Mouse (Mus musculus) intestine, embryonic 14.5 days (tissue): Measurements from ENCODE around the gene Ppp1r37. TPM values are rescaled to one million over a fixed set of nuclear protein-coding genes. Genes with fewer than 3 reads are reported as not detected.

Experiments
- ATAC-seq: fragments of 200-750 bp; cut with Nextera tagmentation; replicated peaks from 2 replicates; pipeline ENCODE4 v1.8.0; 2017; ENCODE audit warnings: low read depth, moderate number of reproducible peaks, moderate TSS enrichment, moderate library complexity; ENCODE audit not compliant: low FRiP score, low TSS enrichment
- DNase-seq: peaks from one replicate; pipeline ENCODE4 v3.0.0-alpha.2; 2018; ENCODE audit warnings: low spot score
- H3K27ac ChIP-seq: fragments of 300-500 bp; sonication (generic); 2 replicates; pipeline ENCODE4 v1.5.1; 2014; ENCODE audit warnings: low read depth, mild to moderate bottlenecking, control low read depth
- H3K27me3 ChIP-seq: fragments of 300-500 bp; sonication (generic); replicated peaks from 2 replicates; pipeline ENCODE4 v1.6.1; 2014; ENCODE audit warnings: low read length, control low read depth; ENCODE audit not compliant: control insufficient read depth, insufficient read depth
- H3K36me3 ChIP-seq: fragments of 300-500 bp; sonication (generic); 2 replicates; pipeline ENCODE4 v1.6.1; 2014; ENCODE audit warnings: low read length, control low read depth; ENCODE audit not compliant: control insufficient read depth, insufficient read depth
- H3K4me1 ChIP-seq: fragments of 300-500 bp; sonication (generic); replicated peaks from 2 replicates; pipeline ENCODE4 v1.6.1; 2014; ENCODE audit warnings: low read length, control low read depth, mixed read lengths; ENCODE audit not compliant: control insufficient read depth, insufficient read depth
- H3K4me2 ChIP-seq: fragments of 300-500 bp; sonication (generic); 2 replicates; pipeline ENCODE4 v1.6.1; 2014; ENCODE audit warnings: low read length
- H3K4me3 ChIP-seq: fragments of 300-500 bp; sonication (generic); 2 replicates; pipeline ENCODE4 v1.5.1; 2014; ENCODE audit warnings: low read depth, low read length, control low read depth, mixed read lengths
- H3K9ac ChIP-seq: fragments of 300-500 bp; sonication (generic); 2 replicates; pipeline ENCODE4 v1.6.1; 2014; ENCODE audit warnings: mild to moderate bottlenecking, low read length
- H3K9me3 ChIP-seq: fragments of 300-500 bp; sonication (generic); 2 replicates; pipeline ENCODE4 v1.6.1; 2016; ENCODE audit warnings: low read length, control low read depth; ENCODE audit not compliant: control insufficient read depth
- WGBS: fragments of 180-500 bp; shearing (Covaris S2); extraction: QIAGEN DNeasy Blood & Tissue Kit; methylation state at CpG from one replicate; pipeline ENCODE4 v1.1.7; 2014; 5-methylcytosine and 5-hydroxymethylcytosine counted together
- polyA plus RNA-seq: library from polyadenylated mRNA; unstranded; fragments of >200 nt; fragmentation: Nextera tagmentation; extraction: Ambion mirVana; gene quantifications from 2 replicates; pipeline ENCODE4 v1.2.1, GENCODE M21; 2014

Gene Ppp1r37
- polyA plus RNA-seq, 1 experiment from 2014 or later = 4.4 TPM

GRCm38 (mm10) chr7:19552443-19552842 is 10.4 kb downstream of the Ppp1r37 start:
- Histone ChIP-seq H3K9ac (no peak overlapping the region), H3K27ac (no peak overlapping the region), H3K4me2 (no peak overlapping the region), H3K4me3 (no peak overlapping the region), H3K36me3 (peaks cover 32% of the 10 kb centered on the region), H3K9me3 (no peaks in the 10 kb centered on the region), H3K4me1 (0 out of 2 replicates have a peak, but pooled peaks cover 2% of the 10 kb centered on the region), H3K27me3 (no peaks in the 10 kb centered on the region)
- 61% methylated on average over 2 of the region's 2 CpGs for WGBS
- DNase-seq (no peak), ATAC-seq (no peak)

- Histone ChIP-seq H3K4me1 (peaks cover 8% of the 10 kb centered on the region; the same call in 1 of the 2 replicates), H3K4me3 (no peak overlapping the region), H3K9me3 (no peaks in the 10 kb centered on the region), H3K27me3 (no peaks in the 10 kb centered on the region), H3K36me3 (peaks cover 32% of the 10 kb centered on the region), H3K27ac (no peak overlapping the region), H3K9ac (no peak overlapping the region), H3K4me2 (no peak overlapping the region)
- WGBS = 66% methylated on average over 5 of the region's 5 CpGs
- DNase-seq (no peak), ATAC-seq (no peak)
Measured at GRCm38 (mm10) chr7:19551634-19552033, 11.2 kb downstream of the Ppp1r37 start.

- Histone ChIP-seq H3K27ac (no peak overlapping the region), H3K36me3 (peaks cover 21% of the 10 kb centered on the region; the same call in 1 of the 2 replicates), H3K4me2 (no peak overlapping the region), H3K27me3 (no peaks in the 10 kb centered on the region), H3K4me3 (no peak overlapping the region), H3K4me1 (peaks cover 20% of the 10 kb centered on the region), H3K9ac (no peak overlapping the region), H3K9me3 (no peaks in the 10 kb centered on the region)
- ATAC-seq (no peak), DNase-seq (no peak)
- WGBS = 76% methylated on average over 10 of the region's 10 CpGs
Measured at GRCm38 (mm10) chr7:19549394-19549793, 13.5 kb downstream of the Ppp1r37 start.

GRCm38 (mm10) chr7:19547344-19547969 is 15.4 kb downstream of the Ppp1r37 start:
- H3K27me3 ChIP-seq = no peaks in the 10 kb centered on the region
- DNase-seq (no peak), ATAC-seq (0 out of 2 replicates have a peak, but pooled peaks have one; percentile 32)
- H3K27ac ChIP-seq = no peak overlapping the region
- H3K4me1 ChIP-seq = peaks cover 26% of the 10 kb centered on the region
- 72% methylated on average over 2 of the region's 2 CpGs for WGBS
- no peak overlapping the region for H3K4me3 ChIP-seq
- H3K4me2 ChIP-seq = no peak overlapping the region
- H3K9ac ChIP-seq = no peak overlapping the region
- no peaks in the 10 kb centered on the region for H3K9me3 ChIP-seq
- peaks cover 4% of the 10 kb centered on the region; the same call in 1 of the 2 replicates for H3K36me3 ChIP-seq

- WGBS = 29% methylated on average over 3 of the region's 3 CpGs
- Histone ChIP-seq H3K4me1 (peaks cover 24% of the 10 kb centered on the region), H3K36me3 (0 out of 2 replicates have a peak, but pooled peaks cover 5% of the 10 kb centered on the region), H3K4me2 (no peak overlapping the region), H3K9me3 (no peaks in the 10 kb centered on the region), H3K27me3 (no peaks in the 10 kb centered on the region), H3K4me3 (no peak overlapping the region), H3K27ac (no peak overlapping the region), H3K9ac (no peak overlapping the region)
- ATAC-seq = 0 out of 2 replicates have a peak, but pooled peaks have one; percentile 8
- DNase-seq = no peak
Measured at GRCm38 (mm10) chr7:19546007-19546406, 16.9 kb downstream of the Ppp1r37 start.

- DNase-seq = no peak
- peaks cover 24% of the 10 kb centered on the region for H3K4me1 ChIP-seq
- H3K9ac ChIP-seq = no peak overlapping the region
- H3K27me3 ChIP-seq = no peaks in the 10 kb centered on the region
- 0 out of 2 replicates have a peak, but pooled peaks cover 5% of the 10 kb centered on the region for H3K36me3 ChIP-seq
- no peak overlapping the region for H3K4me2 ChIP-seq
- H3K27ac ChIP-seq = no peak overlapping the region
- no peak overlapping the region for H3K4me3 ChIP-seq
- WGBS = 48% methylated on average over 6 of the region's 6 CpGs
- no peaks in the 10 kb centered on the region for H3K9me3 ChIP-seq
- ATAC-seq = no peak
Measured at GRCm38 (mm10) chr7:19543584-19543983, 19.3 kb downstream of the Ppp1r37 start.

DNA sequence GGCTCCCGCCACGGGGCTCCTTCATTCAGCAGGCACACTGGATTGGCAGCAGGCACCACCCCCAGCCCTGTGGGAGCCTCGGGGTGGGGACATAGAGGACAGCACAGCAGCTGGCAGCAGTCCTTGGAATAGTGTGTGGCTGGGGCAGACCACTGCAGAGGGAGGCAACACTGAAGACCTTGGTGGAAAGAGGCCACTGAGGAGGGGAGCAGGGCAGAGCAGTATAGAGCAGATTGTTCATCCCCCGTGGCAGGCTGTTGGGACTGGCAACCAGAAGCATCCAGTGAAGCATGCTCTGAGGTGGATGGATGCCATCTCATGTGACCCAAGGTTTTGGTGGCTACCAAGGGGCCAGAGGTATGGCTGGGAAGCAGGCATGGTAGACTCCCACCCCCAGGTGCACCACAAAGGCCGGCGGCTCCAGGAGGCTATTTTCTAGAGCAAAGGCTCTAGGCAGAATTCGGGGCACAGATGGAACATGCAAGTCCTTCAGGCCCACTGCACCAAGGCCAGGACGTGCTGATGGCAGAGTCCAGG is 20.7 kb downstream of the Ppp1r37 start:
- H3K9ac ChIP-seq = no peak overlapping the region

DNA sequence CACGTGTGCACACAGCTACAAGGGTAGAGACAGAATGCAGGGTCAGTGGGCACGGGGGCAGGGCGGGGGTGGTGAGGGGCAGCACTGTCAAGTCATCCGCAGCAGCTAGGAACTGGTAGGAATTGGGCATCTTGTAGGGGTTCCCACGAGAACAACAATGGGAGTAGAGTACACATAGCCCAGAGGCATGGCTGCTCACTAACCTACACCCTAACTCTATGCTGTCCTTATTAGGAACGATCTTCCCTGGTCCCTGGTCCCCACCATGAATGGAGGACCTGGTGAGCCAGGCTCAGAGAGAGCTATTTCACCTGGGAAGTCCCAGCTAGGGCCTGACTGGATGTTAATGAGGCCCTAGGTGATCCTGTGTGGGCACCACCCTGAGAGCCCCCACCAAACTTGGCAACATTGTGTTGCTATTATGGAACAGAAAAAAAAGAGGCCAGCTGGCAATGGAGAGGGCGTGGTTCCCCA is 21.2 kb downstream of the Ppp1r37 start:
- Histone ChIP-seq H3K27me3 (no peaks in the 10 kb centered on the region), H3K27ac (no peak overlapping the region), H3K4me2 (no peak overlapping the region), H3K4me3 (no peak overlapping the region), H3K36me3 (0 out of 2 replicates have a peak, but pooled peaks cover 5% of the 10 kb centered on the region), H3K9ac (no peak overlapping the region), H3K4me1 (peaks cover 20% of the 10 kb centered on the region), H3K9me3 (no peaks in the 10 kb centered on the region)
- 81% methylated on average over 7 of the region's 7 CpGs for WGBS
- DNase-seq = no peak
- ATAC-seq = no peak

More for the DNA sequence above, 20.7 kb downstream of the Ppp1r37 start:
- DNase-seq = no peak
- Histone ChIP-seq H3K4me1 (peaks cover 24% of the 10 kb centered on the region), H3K36me3 (0 out of 2 replicates have a peak, but pooled peaks cover 5% of the 10 kb centered on the region), H3K27ac (no peak overlapping the region), H3K9me3 (no peaks in the 10 kb centered on the region), H3K4me2 (no peak overlapping the region), H3K27me3 (no peaks in the 10 kb centered on the region), H3K4me3 (no peak overlapping the region)
- WGBS = 75% methylated on average over 8 of the region's 8 CpGs
- no peak for ATAC-seq
